Mouse (Mus musculus): Measurements from ENCODE around the gene Gfpt2.

Gene Gfpt2

DNA sequence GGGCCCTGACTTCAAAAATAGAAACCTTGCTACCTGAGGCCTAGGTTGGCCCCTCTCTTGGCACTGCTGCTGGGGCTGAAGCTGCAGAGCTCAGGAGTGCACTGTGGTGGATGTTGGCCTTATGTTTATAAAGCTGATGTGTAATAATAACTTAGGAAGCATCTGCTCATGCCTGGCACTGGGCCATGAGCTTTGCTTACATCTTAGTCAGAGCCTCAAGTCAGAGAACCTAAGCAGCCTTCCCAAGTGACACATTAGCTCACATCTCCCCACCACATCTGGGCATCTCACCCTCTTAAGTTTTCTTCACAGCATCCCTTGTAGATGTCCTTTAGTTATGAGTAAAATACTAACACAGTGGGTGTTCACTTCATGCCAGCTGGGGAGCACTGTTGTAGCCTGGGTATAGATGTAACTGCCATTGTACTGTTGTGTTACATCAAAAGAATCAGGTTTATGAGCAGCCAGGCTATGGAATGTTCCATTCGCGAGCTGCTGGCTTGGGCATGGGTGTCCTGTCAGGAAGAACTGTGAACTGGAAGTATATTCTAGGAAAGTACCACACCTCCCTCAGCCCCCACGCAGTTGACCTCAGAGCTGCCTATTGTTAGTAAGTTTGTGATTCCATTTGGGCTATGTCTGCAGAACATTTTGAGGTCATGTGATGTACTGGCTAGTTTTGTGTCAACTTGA lies 86.1 kb downstream of the Gfpt2 start:
- no peak for DNase-seq (ENCODE audit: low spot score in 2 of 2)

DNA sequence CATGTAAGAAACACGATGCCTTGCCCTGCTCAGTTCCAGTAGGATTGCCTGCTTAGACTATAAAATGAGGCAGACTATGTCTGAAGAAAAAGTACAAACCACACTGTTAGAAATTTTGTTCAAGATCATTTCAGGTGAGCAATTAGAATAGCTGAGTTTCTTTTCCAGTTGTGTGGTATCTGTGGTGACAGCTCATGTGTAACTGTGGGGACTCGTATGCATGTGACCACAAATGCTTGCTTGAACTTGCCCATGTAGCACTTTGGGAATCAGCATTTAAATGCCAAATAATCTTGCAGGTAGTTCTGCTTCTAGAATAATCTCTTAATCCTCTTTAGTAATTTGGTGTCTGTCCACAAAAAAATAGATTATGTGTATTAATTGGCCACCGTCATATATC lies 89.4 kb downstream of the Gfpt2 start:
- DNase-seq (ENCODE audit: low spot score in 2 of 2) = no peak
